Mouse (Mus musculus): ENCODE results near the gene Thbs1.

The Thbs1 gene

DNA sequence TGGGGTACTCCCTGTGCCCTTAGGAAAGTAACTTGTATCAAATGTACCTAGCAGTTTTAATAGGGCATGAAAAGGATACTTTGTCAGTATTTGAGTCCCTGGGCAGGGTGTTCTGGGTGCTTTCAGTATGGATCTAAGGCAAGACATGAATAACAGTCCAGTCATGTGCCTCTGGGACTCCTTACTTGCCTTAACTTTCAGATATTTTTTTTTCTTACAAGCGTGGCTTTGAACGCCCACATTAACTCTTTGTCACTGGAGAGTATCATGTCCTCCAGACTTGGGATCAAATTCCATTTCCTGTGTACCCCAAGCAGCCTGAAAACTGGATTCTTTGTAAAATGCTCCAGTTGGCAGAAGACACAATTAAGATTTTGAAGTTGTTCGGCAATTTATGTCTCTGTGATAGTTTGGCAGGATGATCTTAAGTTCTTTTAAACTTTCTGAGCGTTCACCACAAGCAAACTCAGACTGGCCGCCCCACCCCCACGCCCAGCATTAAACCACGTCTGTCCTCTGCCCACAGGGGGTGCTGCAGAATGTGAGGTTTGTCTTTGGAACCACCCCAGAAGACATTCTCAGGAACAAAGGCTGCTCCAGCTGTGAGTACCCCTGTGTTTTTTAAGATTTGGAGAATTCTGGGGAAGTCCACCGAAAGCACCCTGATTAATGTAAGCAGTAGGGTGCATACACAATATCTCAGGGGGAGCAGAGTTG is 2.3 kb downstream of the Thbs1 start:
- peak in 1 of 2 experiments; percentile 43 for DNase-seq (ENCODE audit: low spot score in 2 of 2)

- DNase-seq (ENCODE audit: low spot score in 2 of 2), result peak in 1 of 2 experiments; percentile 53
Measured at GRCm38 (mm10) chr2:118114671-118115070, 3.0 kb downstream of the Thbs1 start.

DNA sequence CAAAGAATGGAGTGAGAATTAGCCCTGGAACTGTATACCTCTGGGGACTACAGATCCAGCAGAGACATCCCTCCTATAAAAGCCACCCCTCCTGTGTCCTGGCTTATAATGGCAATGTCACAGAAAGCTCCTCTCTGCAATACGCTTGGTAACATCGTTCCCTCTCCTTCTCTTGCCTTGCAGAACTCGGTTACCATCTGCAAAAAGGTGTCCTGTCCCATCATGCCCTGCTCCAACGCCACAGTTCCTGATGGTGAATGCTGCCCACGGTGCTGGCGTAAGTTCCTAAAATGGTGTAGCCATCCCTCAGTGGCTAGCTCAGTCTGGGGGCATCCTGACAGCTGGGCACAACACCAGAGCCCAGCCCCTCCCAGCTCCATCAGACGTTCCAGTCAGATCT is 4.0 kb downstream of the Thbs1 start:
- peak in 1 of 2 experiments; percentile 46 for DNase-seq (ENCODE audit: low spot score in 2 of 2)

DNA sequence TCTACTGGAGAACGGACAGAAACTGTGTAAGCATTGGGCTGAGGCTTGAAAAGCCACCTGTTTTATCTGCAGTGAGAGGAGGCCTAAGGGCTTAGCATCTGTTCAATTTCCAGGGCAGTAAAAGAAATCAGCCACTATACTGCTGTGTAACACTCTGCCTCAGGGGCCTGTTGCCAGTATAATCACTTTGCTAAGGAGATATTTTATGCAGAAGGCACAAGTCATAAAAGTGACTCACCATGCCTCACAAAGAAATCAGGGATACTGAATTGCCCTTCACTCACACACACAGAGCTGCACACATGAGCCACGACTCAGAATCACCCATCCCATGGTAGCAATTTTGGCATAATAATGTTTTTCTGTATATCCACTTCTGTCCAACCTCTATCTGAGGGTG is 4.5 kb downstream of the Thbs1 start:
- peak in 1 of 2 experiments; percentile 17 for DNase-seq (ENCODE audit: low spot score in 2 of 2)

- DNase-seq (ENCODE audit: low spot score in 2 of 2), result peak in 1 of 2 experiments; percentile 23
Measured at GRCm38 (mm10) chr2:118116754-118117290, 5.1 kb downstream of the Thbs1 start.

GRCm38 (mm10) chr2:118117401-118117800 is 5.7 kb downstream of the Thbs1 start:
- no peak for DNase-seq (ENCODE audit: low spot score in 2 of 2)

DNA sequence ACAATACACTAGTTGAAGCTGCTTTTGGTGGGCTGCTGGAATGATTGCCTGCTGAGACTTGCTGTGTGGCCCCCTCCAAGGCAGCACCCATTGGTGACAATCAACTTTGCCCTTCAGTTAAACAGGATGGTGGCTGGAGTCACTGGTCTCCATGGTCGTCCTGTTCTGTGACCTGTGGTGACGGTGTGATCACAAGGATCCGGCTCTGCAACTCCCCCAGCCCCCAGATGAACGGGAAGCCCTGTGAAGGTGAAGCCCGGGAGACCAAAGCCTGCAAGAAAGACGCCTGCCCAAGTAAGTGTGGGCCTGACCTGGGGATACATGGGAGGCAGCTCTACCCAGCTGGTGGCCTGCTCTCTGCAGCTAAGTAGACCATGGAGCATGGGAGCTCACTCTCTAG is 6.4 kb downstream of the Thbs1 start:
- no peak for DNase-seq (ENCODE audit: low spot score in 2 of 2)

- no peak for DNase-seq (ENCODE audit: low spot score in 2 of 2)
Measured at GRCm38 (mm10) chr2:118118515-118118914, 6.8 kb downstream of the Thbs1 start.

DNA sequence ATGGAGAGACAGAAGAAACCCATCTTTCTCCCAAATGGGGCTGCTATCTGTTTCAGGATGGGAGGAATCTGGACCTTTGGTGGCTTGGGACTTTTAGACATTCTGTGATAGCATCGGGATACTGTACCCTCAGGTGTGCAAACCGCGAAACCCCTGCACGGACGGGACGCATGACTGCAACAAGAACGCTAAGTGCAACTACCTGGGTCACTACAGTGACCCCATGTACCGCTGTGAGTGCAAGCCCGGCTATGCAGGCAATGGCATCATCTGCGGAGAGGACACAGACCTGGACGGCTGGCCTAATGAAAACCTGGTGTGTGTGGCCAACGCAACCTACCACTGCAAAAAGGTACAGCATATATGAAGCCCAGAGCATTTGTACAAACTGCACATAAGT is 8.0 kb downstream of the Thbs1 start:
- DNase-seq (ENCODE audit: low spot score in 2 of 2), result peak in 1 of 2 experiments; percentile 55

DNA sequence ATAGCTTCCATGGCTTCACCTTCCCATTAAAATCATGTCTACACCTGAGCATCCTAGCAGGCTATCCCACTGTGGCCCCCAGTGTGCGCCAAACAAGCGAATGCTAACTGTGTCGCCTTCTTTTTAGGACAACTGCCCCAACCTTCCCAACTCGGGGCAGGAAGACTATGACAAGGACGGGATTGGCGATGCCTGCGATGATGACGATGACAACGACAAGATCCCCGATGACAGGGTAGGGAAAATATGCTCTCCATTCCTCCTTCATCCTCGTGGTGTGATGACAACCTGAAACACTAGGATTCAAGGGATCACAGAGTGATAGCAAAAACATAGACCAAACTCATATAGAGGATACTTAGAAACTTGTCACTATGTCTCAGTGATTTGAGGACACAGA is 8.4 kb downstream of the Thbs1 start:
- DNase-seq (ENCODE audit: low spot score in 2 of 2), result no peak

- no peak for DNase-seq (ENCODE audit: low spot score in 2 of 2)
Measured at GRCm38 (mm10) chr2:118120751-118121150, 9.1 kb downstream of the Thbs1 start.

GRCm38 (mm10) chr2:118122291-118122690 is 10.6 kb downstream of the Thbs1 start:
- DNase-seq (ENCODE audit: low spot score in 2 of 2), result no peak

DNA sequence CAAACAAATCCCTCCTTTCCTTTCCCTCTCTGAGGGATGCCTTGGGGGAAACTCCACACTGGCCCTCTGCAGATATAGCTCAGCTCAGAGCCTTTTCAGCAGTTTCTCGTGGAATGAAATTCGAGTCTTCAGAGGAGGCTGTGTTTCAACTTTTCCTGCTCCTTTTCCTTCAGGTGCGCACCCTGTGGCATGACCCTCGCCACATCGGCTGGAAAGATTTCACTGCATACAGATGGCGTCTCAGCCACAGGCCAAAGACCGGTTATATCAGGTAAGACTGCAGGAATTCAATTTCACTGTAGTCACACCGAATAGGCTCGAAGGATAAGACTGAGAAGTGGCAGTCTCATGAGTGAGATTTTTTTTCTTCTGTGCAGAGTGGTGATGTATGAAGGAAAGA is 12.1 kb downstream of the Thbs1 start:
- DNase-seq (ENCODE audit: low spot score in 2 of 2), result no peak

- DNase-seq (ENCODE audit: low spot score in 2 of 2), result no peak
Measured at GRCm38 (mm10) chr2:118124437-118124836, 12.8 kb downstream of the Thbs1 start.

GRCm38 (mm10) chr2:118125211-118125939 is 13.7 kb downstream of the Thbs1 start:
- no peak for DNase-seq (ENCODE audit: low spot score in 2 of 2)

DNA sequence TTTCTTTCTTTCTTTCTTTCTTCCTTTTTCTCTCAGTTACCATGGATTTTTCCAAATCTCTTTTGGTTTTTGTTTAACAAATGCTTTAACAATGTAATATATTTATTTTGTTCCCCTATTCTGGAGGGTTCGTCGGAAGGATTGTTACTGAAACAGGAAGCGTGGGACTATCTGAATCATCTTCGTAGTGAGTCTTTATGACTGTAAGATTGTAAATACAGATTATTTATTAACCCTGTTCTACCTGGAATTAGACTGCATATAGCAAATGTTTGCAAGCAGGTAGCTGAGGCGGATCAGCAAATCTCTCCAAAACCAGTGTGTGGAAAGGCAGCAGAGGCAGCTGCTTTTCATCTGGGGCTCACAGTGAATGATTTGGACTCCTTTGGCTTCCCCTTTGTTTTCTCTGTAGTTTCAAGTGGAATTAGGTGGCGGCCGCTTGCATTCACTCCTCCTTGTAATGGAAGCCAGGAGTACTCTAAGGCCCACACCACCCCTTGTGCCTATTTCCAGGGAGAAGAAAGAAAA is 14.3 kb downstream of the Thbs1 start:
- DNase-seq (ENCODE audit: low spot score in 2 of 2), result no peak

- no peak for DNase-seq (ENCODE audit: low spot score in 2 of 2)
Measured at GRCm38 (mm10) chr2:118127516-118128288, 16.0 kb downstream of the Thbs1 start.

DNA sequence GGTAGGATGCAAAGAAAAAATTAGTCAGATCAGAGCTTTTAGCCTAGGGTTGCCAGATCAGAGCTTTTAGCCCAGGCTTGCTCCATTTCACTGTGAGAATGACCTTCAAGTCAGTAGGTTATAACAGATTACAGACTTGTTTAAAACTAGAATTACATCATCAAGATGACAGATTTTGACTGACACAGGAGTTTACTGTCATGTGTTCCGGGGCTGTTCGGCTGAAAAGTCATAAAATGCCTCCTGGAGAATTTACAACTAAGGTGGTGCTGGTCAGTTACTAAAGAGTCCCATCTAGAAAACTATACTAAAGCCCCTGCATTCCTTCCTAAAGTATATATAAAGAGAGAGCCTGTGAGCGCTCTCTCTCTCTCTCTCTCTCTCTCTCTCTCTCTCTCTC is 16.6 kb downstream of the Thbs1 start:
- no peak for DNase-seq (ENCODE audit: low spot score in 2 of 2)

- DNase-seq (ENCODE audit: low spot score in 2 of 2), result no peak
Measured at GRCm38 (mm10) chr2:118137071-118137470, 25.4 kb downstream of the Thbs1 start.

DNA sequence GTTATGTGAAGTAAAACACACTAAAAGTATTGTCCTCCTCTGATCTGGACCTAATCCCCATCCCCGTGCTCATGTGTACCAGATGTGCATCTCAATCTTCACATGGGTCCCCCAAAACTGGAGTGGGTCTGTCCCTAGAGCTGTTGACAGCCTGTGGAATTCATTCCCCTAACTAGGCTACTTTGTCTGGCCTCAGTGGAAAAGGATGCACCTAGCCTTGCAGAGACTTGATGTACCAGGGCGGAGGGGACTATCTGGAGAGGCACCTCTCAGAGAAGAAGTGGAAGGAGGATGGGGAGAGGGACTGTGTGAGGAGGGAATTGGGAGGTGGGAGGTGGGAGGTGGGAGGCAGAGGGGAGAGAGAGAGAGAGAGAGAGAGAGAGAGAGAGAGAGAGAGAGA is 26.1 kb downstream of the Thbs1 start:
- no peak for DNase-seq (ENCODE audit: low spot score in 2 of 2)

- no peak for DNase-seq (ENCODE audit: low spot score in 2 of 2)
Measured at GRCm38 (mm10) chr2:118139261-118139660, 27.6 kb downstream of the Thbs1 start.

DNA sequence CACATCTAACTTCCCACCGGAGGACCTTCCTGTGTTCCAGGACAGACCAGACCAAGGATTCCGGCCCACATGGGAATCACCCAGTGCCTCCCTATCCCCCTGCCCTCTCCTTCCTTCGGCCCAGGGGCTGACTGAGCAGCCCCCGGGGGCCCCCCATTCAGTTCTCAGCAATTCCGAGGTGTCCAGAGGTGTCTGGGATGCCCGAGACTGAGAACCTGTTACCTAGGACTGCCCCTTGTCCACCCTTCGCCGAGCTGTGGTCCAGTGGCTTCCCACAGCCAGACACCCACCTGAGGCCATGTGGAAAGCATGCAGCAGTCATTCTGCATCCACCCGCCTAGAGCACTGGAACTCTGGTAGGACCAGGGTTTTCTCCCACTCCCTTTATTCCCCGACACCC is 30.0 kb downstream of the Thbs1 start:
- no peak for DNase-seq (ENCODE audit: low spot score in 2 of 2)
